Mouse (Mus musculus): ENCODE data around the gene Sec22a. TPM values are rescaled to one million over a fixed set of nuclear protein-coding genes. Genes with fewer than 3 reads are reported as not detected.

Sec22a gene
- total RNA-seq, 2 experiments from 2014 or later = 13.7 to 17.1 TPM

- no peak for DNase-seq (ENCODE audit: low spot score in 2 of 2)
Measured at GRCm38 (mm10) chr16:35311586-35311985, 52.1 kb downstream of the Sec22a start.

GRCm38 (mm10) chr16:35310551-35311110 is 53.1 kb downstream of the Sec22a start:
- DNase-seq (ENCODE audit: low spot score in 2 of 2) = no peak

GRCm38 (mm10) chr16:35309634-35310033 is 54.1 kb downstream of the Sec22a start:
- DNase-seq (ENCODE audit: low spot score in 2 of 2) = no peak

GRCm38 (mm10) chr16:35308486-35309143 is 55.1 kb downstream of the Sec22a start:
- DNase-seq (ENCODE audit: low spot score in 2 of 2) = no peak

GRCm38 (mm10) chr16:35308016-35308415 is 55.7 kb downstream of the Sec22a start:
- no peak for DNase-seq (ENCODE audit: low spot score in 2 of 2)

- no peak for DNase-seq (ENCODE audit: low spot score in 2 of 2)
Measured at GRCm38 (mm10) chr16:35307331-35307730, 56.4 kb downstream of the Sec22a start.

- DNase-seq (ENCODE audit: low spot score in 2 of 2) = no peak
Measured at GRCm38 (mm10) chr16:35306631-35307030, 57.1 kb downstream of the Sec22a start.

- DNase-seq (ENCODE audit: low spot score in 2 of 2) = no peak
Measured at GRCm38 (mm10) chr16:35305226-35305625, 58.5 kb downstream of the Sec22a start.

GRCm38 (mm10) chr16:35304416-35304815 is 59.3 kb downstream of the Sec22a start:
- DNase-seq (ENCODE audit: low spot score in 2 of 2) = no peak

- no peak for DNase-seq (ENCODE audit: low spot score in 2 of 2)
Measured at GRCm38 (mm10) chr16:35303721-35304120, 60.0 kb downstream of the Sec22a start.

- DNase-seq (ENCODE audit: low spot score in 2 of 2) = no peak
Measured at GRCm38 (mm10) chr16:35302441-35303280, 61.1 kb downstream of the Sec22a start.

- DNase-seq (ENCODE audit: low spot score in 2 of 2) = no peak
Measured at GRCm38 (mm10) chr16:35300156-35300555, 63.6 kb downstream of the Sec22a start.

- DNase-seq (ENCODE audit: low spot score in 2 of 2) = no peak
Measured at GRCm38 (mm10) chr16:35297786-35298185, 65.9 kb downstream of the Sec22a start.

GRCm38 (mm10) chr16:35287244-35287643 is 76.5 kb downstream of the Sec22a start:
- no peak for DNase-seq (ENCODE audit: low spot score in 2 of 2)

GRCm38 (mm10) chr16:35285821-35286220 is 77.9 kb downstream of the Sec22a start:
- no peak for DNase-seq (ENCODE audit: low spot score in 2 of 2)

- no peak for DNase-seq (ENCODE audit: low spot score in 2 of 2)
Measured at GRCm38 (mm10) chr16:35282456-35282855, 81.3 kb downstream of the Sec22a start.

- no peak for DNase-seq (ENCODE audit: low spot score in 2 of 2)
Measured at GRCm38 (mm10) chr16:35278166-35278565, 85.6 kb downstream of the Sec22a start.

GRCm38 (mm10) chr16:35272417-35272816 is 91.3 kb downstream of the Sec22a start:
- no peak for DNase-seq (ENCODE audit: low spot score in 2 of 2)

- DNase-seq (ENCODE audit: low spot score in 2 of 2) = no peak
Measured at GRCm38 (mm10) chr16:35271572-35271971, 92.1 kb downstream of the Sec22a start.

GRCm38 (mm10) chr16:35270945-35271344 is 92.8 kb downstream of the Sec22a start:
- no peak for DNase-seq (ENCODE audit: low spot score in 2 of 2)

- peak; percentile 87 to 92 for DNase-seq (ENCODE audit: low spot score in 2 of 2)
Measured at GRCm38 (mm10) chr16:35270353-35270934, 93.3 kb downstream of the Sec22a start.

Data from left cerebral cortex, adult 18-20 months (tissue).